Mouse (Mus musculus) gastrocnemius, postnatal 10 days (tissue): ENCODE results near the gene Gm21887. TPM values are rescaled to one million over a fixed set of nuclear protein-coding genes. Genes with fewer than 3 reads are reported as not detected.
"Not testable (repeated sequence)": the region's sequence is repeated elsewhere in the genome, so short reads cannot be mapped to it uniquely, and the experiment has no call there.

ENCODE experiments used
- DNase-seq: peaks from one replicate; pipeline ENCODE4 v3.0.0; 2021; ENCODE audit warnings: mixed read lengths
- total RNA-seq, 2 experiments: library from RNA; stranded (reverse); gene quantifications; 2 replicates each; pipeline ENCODE4 v1.2.3; 2021

Gm21887 gene
- total RNA-seq, 2 experiments from 2014 or later = 47.0 to 72.9 TPM

DNA sequence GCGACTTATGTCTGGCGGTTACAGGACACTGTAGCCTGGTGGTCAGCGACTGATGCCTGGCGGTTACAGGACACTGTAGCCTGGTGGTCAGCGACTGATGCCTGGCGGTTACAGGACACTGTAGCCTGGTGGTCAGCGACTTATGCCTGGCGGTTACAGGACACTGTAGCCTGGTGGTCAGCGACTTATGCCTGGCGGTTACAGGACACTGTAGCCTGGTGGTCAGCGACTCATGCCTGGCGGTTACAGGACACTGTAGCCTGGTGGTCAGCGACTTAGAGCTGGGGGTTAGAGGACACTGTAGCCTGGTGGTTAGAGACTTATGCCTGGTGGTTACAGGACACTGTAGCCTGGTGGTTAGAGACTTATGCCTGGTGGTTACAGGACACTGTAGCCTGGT, 4.0 kb downstream of the Gm21887 start:
- DNase-seq = not testable (repeated sequence)

DNA sequence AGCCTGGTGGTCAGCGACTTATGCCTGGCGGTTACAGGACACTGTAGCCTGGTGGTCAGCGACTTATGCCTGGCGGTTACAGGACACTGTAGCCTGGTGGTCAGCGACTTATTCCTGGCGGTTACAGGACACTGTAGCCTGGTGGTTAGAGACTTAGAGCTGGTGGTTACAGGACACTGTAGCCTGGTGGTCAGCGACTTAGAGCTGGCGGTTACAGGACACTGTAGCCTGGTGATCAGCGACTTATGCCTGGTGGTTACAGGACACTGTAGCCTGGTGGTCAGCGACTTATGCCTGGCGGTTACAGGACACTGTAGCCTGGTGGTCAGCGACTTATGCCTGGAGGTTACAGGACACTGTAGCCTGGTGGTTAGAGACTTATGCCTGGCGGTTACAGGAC, 4.6 kb downstream of the Gm21887 start:
- not testable (repeated sequence) for DNase-seq

DNA sequence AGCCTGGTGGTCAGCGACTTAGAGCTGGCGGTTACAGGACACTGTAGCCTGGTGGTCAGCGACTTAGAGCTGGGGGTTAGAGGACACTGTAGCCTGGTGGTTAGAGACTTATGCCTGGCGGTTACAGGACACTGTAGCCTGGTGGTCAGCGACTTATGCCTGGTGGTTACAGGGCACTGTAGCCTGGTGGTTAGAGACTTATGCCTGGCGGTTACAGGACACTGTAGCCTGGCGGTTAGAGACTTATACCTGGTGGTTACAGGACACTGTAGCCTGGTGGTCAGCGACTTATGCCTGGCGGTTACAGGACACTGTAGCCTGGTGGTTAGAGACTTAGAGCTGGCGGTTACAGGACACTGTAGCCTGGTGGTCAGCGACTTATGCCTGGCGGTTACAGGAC, 6.4 kb downstream of the Gm21887 start:
- DNase-seq = not testable (repeated sequence)

DNA sequence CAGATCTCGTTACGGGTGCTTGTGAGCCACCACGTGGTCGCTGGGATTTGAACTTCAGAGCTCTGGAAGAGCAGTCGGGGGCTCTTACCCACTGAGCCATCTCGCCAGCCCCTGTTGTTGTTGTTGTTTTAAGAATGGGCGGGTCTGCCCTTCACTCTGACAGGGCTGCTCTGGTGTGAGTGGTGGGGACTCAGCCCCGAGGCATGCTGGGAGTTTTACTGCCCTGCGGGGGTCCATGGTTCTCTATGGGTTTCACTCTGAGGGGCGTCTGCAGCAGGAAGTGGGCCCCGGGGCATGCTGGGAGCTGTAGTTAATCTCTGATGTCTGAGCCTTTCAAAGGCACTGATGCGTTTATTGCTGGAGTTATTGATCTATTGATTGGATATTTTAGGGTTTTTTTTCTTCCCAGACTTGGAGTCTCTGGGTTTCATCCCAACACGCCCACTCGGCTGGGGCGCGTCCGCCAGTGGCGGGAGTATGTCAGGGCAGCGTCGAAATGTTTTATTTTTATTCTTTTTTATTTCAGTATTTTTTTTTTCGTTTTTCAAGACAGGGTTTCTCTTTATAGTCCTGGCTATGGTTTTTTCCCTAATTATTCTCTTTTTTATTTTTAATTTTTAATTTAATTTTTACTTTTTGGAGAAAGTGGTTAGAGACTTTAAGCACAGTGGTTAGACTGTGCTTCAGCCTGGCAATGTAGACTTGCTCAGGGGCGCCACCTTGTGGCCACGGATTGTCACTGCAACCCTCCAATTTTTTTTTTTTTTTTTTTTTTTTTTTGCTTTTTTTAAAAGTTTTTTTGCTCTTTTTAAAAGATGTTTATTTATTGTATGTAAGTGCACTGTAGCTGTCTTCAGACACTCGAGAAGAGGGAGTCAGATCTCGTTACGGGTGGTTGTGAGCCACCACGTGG, 8.1 kb downstream of the Gm21887 start:
- peak; percentile 66 for DNase-seq

DNA sequence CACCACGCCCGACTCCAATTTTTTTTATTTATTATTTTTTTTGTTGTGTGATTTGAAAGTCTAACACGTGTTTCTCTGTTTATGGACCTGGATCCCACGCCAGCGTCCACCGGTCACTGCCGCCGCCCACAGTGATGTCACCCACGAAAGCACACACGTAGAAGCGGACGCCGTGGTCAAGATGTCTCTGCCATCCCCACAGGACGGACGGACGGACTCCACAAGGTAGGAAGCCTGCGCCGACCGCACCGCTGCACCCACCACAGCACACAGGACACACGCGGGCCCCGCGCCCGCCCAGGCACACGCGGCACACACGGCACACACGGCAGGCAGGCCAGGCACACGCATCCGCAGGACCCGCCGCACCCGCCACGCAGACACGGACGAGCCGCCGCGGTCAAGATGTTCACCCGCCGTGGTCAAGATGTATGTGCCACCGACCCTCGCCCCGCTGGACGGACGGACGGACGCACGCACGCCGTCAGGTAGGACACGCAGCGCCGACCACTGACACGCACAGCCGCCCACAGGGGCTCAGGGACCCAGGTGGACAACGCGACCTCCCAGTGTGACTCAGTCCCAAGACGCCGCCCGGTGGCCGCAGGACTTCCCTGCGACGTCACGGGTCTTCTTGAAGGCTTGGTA, 9.2 kb downstream of the Gm21887 start:
- peak; percentile 49 for DNase-seq

GRCm38 (mm10) chrX:170019219-170019953, 9.9 kb downstream of the Gm21887 start:
- DNase-seq = peak; percentile 36

DNA sequence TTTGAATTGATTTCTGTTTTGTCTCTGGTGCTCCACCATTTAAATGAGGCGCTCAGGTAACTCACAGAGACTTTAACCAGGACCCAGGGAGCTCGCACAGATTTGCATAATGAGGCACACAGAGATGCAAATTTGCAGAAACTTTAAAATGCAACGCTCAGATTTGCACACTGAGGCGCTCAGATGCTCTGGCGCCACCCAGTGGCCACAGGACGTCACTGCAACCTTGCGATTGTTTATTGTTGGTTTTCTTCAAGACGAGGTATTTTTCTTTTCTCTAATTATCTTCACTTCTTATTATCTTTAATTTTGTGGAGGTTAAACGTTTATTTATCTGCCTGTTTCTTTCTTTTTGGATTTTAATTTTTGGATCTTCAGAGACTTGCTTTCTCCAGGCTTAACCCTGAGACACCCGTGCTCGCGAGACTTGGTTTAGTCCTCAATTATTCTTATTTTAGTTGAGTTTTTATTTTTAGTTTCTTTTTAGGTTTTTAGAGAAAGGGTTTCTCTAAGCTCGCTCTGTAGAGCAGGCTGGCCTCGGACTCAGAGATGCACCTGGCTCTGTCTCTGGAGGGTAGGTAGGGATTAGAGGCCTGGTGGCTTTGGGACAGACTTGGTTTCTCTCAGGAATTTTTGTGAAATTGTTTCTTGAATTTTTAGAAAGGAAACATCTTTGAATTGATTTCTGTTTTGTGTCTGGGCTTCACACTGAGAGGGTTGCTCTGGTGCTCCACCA, 10.7 kb downstream of the Gm21887 start:
- peak; percentile 91 for DNase-seq

DNA sequence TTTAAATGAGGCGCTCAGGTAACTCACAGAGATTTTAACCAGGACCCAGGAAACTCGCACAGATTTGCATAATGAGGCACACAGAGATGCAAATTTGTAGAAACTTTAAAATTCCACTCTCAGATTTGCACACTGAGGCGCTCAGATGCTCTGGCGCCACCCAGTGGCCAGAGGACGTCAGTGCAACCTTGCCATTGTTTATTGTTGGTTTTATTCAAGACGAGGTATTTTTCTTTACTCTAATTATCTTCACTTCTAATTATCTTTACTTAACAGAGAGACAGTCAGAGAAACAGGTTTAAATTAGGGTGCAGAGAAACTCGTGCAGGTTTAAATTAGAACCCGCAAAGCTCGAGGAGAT, 11.2 kb downstream of the Gm21887 start:
- DNase-seq = peak; percentile 58

DNA sequence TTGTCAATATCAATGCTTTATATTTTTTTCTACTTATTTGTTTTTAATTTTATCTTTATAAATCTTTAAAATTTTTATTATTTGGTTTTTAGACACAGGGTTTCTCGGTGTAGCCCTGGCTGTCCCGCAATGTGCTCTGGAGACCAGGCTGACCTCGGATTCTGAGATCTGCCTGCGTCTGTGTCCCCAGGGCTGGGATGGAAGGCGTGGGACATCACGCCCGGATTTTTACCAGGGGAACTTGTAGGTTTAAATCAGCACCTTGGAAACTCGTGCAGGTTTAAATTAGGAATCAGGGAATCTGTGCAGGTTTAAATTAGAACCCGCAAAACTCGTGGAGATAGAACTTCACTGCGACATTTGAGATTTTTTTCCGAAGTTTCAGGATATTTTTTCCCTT, 11.7 kb downstream of the Gm21887 start:
- not testable (repeated sequence) for DNase-seq

DNA sequence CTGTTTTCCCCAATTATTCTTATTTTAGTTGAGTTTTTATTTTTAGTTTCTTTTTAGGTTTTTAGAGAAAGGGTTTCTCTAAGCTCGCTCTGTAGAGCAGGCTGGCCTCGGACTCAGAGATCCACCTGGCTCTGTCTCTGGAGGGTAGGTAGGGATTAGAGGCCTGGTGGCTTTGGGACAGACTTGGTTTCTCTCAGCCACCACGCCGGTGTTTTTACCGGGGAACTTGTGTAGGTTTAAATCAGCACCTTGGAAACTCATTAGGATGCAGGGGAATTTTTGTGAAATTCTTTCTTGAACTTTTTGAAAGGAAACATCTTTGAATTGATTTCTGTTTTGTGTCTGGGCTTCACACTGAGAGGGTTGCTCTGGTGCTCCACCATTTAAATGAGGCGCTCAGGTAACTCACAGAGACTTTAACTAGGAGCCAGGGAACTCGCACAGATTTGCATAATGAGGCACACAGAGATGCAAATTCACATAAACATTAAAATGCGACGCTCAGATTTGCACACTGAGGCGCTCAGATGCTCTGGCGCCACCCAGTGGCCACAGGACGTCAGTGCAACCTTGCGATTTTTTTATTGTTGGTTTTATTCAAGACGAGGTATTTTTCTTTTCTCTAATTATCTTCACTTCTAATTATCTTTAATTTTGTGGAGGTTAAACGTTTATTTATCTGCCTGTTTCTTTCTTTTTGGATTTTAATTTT, 12.4 kb downstream of the Gm21887 start:
- DNase-seq = peak; percentile 47

Other genes starting within 250 kb of the Gm21887 start
- gene 4933400A11Rik, start 230.0 kb upstream of the Gm21887 start, total RNA-seq = not detected